Mouse (Mus musculus) left cerebral cortex, adult 2 months (tissue): ENCODE results near the gene Fgfr2. TPM values are rescaled to one million over a fixed set of nuclear protein-coding genes. Genes with fewer than 3 reads are reported as not detected.
"Not testable (repeated sequence)": the region's sequence is repeated elsewhere in the genome, so short reads cannot be mapped to it uniquely, and the experiment has no call there.

Experiments
- DNase-seq, 2 experiments: peaks; one replicate each; pipeline ENCODE4 v3.0.0; 2021 to 2022; ENCODE audit warnings: low spot score in 2 of 2, mixed read lengths in 1 of 2; ENCODE audit errors: extremely low spot score in 1 of 2
- H3K27ac ChIP-seq: fragments of 200-600 bp; 2 replicates; pipeline ENCODE4 v1.8.1; 2022
- H3K4me3 ChIP-seq: fragments of 200-600 bp; 2 replicates; pipeline ENCODE4 v1.8.1; 2022
- CTCF ChIP-seq: fragments of 200-600 bp; IDR thresholded peaks from 2 replicates; pipeline ENCODE4 v1.8.1; 2022; ENCODE audit warnings: antibody characterized with exemption, mild to moderate bottlenecking, moderate library complexity
- intact Hi-C: fragments of 180-260 bp; cut with DNase I; formaldehyde crosslinking; loops from one replicate; pipeline ENCODE4 v1.15.1; 2025
- total RNA-seq, 2 experiments: library from RNA; stranded (reverse); gene quantifications; 2 replicates each; pipeline ENCODE4 v1.2.3; 2021

The Fgfr2 gene
- total RNA-seq, 2 experiments from 2014 or later, result 47.3 to 47.4 TPM

GRCm38 (mm10) chr7:131465735-131466134 is 1657.4 kb downstream of the Fgfr2 start:
- TF ChIP-seq CTCF, result no peak
- Histone ChIP-seq H3K4me3 (no peak overlapping the region), H3K27ac (no peak overlapping the region)
- no peak for DNase-seq
- intact Hi-C loops, result no loop called here

DNA sequence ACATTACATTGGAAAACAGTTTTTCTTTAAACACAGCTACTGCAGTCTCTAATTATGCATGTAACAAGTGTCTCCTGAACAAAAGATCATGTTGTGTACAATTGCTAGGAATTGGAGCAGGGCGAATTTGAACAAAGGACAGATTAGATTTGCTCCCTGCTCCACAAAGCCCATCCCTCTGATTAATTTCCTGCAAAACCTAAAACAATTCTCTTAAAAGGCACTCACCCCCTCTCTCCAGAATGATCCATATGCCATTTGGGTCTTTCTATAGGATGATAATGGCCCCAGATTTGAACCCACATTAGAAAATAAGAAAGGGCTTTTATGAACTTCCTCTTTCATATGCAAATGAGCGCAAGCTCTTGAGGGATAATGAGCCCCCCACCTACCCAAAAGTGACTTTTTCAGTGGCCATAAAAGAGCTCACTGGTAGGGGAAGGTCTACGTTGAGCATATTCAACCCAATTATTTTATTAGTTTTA is 1658.0 kb downstream of the Fgfr2 start:
- no peak overlapping the region for H3K4me3 ChIP-seq
- H3K27ac ChIP-seq, result no peak overlapping the region
- no peak for TF ChIP-seq CTCF
- intact Hi-C loops, result no loop called here
- DNase-seq, result no peak

- Histone ChIP-seq H3K27ac (no peak overlapping the region), H3K4me3 (no peak overlapping the region)
- intact Hi-C loops, result no loop called here
- no peak for TF ChIP-seq CTCF
- no peak for DNase-seq
Observed at GRCm38 (mm10) chr7:131456714-131457113, 1666.4 kb downstream of the Fgfr2 start.

- TF ChIP-seq CTCF, result no peak
- H3K4me3 ChIP-seq, result no peak overlapping the region
- H3K27ac ChIP-seq, result no peak overlapping the region
- no peak for DNase-seq
- intact Hi-C loops, result no loop called here
Observed at GRCm38 (mm10) chr7:131437051-131437450, 1686.1 kb downstream of the Fgfr2 start.

DNA sequence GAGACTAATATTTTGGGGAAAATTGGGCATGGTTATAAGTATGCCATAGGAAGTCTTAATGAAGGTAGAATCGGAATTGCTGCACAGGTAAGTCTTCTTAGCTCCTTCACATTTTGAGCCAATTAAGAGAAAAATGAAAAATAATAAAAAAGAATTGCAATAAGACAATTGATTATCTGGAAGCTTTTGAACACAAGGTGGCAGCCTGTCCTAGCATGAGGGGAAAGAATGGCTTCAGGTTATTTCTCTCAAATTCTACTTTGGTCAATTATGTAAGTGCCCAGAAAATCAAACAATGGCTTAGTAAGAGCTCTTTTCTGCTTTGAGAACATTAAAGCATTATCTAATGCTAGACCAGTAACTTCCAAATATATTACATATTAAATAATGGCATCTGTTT is 1688.9 kb downstream of the Fgfr2 start:
- intact Hi-C loops, result loop anchor here (5.0 kb wide), 1 partner anchor 313 kb away; no protein-coding TSS in a partner anchor

DNA sequence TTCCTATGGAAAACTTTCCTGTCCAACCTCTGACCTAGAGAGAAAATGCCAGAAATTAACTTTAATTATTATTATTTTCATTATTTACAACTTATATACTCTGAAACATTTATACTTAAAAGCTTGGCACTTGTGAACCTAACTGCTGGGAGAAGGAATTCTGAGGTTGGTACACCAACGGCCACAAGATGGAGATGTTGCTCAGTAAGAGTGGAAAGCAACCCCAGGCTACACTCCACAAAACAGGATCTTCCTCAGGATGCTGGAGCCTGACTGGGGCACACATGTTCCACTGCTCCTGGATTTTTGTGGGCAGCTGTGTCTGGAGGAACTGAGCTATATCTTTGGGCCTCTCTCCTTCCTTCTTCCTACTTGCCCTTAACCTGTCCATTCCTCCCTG is 1690.9 kb downstream of the Fgfr2 start:
- TF ChIP-seq CTCF, result peak; percentile 71
- peak; percentile 36 to 38 for DNase-seq
- H3K4me3 ChIP-seq, result no peak overlapping the region
- H3K27ac ChIP-seq, result no peak overlapping the region
- intact Hi-C loops, result loop anchor here (5.0 kb wide), 1 partner anchor 315 kb away; no protein-coding TSS in a partner anchor

More for the DNA sequence above, 1688.9 kb downstream of the Fgfr2 start:
- Histone ChIP-seq H3K4me3 (no peak overlapping the region), H3K27ac (no peak overlapping the region)
- DNase-seq, result no peak
- TF ChIP-seq CTCF, result peak; percentile 31

GRCm38 (mm10) chr7:131427331-131427730 is 1695.8 kb downstream of the Fgfr2 start:
- Histone ChIP-seq H3K4me3 (no peak overlapping the region), H3K27ac (no peak overlapping the region)
- no peak for TF ChIP-seq CTCF
- no peak for DNase-seq
- intact Hi-C loops, result no loop called here

DNA sequence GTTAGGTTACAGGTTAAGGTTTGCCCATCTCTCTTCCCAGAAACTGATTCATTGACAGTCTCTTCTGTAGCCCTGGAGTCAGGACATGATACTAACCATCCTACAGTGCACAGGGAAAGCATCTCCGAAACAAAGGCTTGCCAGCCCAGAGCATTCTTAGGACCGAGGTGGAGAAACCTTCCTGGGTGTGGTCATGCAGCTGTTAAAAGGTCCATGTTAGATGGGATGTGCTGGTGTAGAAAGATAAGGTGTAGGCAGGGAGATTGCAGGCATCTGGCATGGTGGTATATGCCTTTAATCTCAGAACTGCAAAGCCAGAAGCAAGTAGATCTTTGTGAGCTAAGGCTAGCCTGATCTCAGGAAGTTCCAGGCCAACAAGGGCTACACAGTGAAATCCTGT is 1698.2 kb downstream of the Fgfr2 start:
- intact Hi-C loops, result no loop called here
- H3K27ac ChIP-seq, result no peak overlapping the region
- no peak overlapping the region for H3K4me3 ChIP-seq
- no peak for DNase-seq
- no peak for TF ChIP-seq CTCF

GRCm38 (mm10) chr7:131417605-131418004 is 1705.5 kb downstream of the Fgfr2 start:
- Histone ChIP-seq H3K4me3 (no peak overlapping the region), H3K27ac (no peak overlapping the region)
- intact Hi-C loops, result no loop called here
- no peak for TF ChIP-seq CTCF
- DNase-seq, result no peak

- intact Hi-C loops, DNase-seq, H3K4me3 ChIP-seq, H3K27ac ChIP-seq: not testable (repeated sequence)
Observed at GRCm38 (mm10) chr7:131416742-131417141, 1706.4 kb downstream of the Fgfr2 start.

DNA sequence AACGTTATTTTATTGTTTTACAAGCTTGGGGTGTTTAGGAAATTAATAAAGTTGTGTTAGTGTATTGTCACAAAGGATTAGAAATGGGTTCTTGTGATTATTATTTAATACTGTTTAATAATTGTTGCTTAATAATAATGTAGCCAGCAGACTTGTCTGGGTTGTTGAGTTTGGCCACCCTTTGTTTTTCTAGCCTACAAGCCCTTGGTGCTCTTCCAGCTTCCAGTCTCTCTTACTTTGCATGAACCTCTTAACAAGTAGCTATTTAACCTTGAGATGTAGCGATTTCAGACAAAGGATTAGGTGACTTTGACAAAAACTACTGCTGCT is 1711.2 kb downstream of the Fgfr2 start:
- DNase-seq, result no peak
- Histone ChIP-seq H3K4me3 (peak overlapping the region; percentile 94; the same call in 1 of the 2 replicates), H3K27ac (no peak overlapping the region)
- intact Hi-C loops, result loop anchor here (2.0 to 5.0 kb wide), 2 partner anchors 49 to 150 kb away; partner anchors contain the start of genes 2310057M21Rik and Bub3
- TF ChIP-seq CTCF, result no peak

- H3K4me3 ChIP-seq, result peak overlapping the region; percentile 94
- H3K27ac ChIP-seq, result no peak overlapping the region
- intact Hi-C loops, result loop anchor here (2.0 to 5.0 kb wide), 2 partner anchors 49 to 151 kb away; partner anchors contain the start of genes 2310057M21Rik and Bub3
- TF ChIP-seq CTCF, result no peak
- no peak for DNase-seq
Observed at GRCm38 (mm10) chr7:131411221-131411940, 1711.8 kb downstream of the Fgfr2 start.
